Mouse (Mus musculus) 3T3-L1 (cell line): ENCODE results near the gene Dok5.

ENCODE experiments used
- DNase-seq: peaks from one replicate; pipeline ENCODE4 v3.0.0-alpha.2; 2015; ENCODE audit warnings: low read depth, low spot score

Gene Dok5

DNA sequence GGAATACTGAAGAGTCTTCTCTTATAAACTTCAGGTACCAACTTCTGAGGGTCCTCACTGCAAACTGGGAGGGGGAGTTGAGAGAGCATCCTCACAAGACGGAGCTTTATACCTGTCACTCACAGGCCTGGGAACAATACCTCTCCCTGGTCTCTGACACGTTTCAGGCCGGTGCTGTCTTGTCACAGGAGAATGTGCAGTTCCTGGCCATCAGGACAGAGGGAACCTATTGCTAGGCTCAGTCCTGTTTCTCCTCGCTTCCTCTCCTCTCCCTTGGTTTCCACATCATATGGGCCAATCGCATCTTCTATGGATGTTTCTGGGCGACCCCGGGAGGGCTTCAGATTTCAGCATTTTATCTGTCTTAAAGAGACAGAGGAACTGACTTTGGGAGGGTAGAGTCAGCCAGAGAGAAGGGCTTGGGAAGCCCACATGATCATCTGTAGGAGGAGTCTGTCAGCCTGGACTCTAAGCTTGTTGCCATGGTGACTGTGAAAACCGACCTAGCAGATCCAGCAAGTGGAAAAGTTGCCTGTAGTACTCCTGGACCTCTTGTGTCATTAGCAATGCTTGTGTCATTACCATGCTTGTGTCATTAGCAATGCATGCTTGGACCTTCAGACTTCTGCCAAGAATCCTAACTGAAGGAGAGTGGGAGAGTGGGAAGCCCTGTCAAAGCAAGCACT is 59.9 kb downstream of the Dok5 start:
- DNase-seq: no peak

DNA sequence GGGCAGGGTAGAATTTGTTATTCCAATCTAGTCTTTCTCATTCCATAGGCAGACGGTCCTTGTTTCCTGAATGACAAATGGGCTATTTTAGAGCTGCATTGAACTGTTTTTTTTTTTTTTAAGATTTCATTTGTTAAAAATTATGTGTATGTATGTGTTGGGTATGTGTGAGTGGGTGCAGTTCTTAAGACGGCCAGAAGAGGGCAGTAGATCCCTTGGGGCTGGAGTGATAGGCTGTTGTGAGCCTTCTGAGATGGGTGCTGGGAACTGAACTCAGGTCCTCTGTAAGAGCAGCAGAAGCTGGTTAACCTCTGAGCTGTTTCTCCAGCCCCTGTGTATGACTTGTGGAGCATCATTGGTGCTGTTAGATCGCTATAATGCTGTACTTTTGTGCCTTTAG is 63.6 kb downstream of the Dok5 start:
- DNase-seq: no peak

DNA sequence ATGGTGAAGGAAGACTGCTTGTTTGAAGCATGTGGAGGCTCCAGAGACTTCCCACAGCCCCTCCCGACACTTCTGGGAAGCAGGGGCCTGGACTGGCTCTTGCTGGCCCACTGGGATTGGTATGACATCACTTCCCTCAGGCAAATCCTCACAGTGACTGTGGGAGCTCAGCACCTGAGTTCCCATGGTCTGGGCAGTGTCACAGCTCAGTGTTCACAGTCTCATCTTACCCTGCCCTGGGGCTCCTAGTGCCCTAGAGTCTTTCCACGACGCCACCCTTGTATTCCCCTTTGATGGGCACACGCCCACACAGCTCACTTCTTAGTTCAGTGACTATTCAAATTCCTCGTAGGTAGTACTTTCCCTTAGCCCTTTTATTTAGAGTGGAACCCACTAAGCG is 71.4 kb downstream of the Dok5 start:
- no peak for DNase-seq

DNA sequence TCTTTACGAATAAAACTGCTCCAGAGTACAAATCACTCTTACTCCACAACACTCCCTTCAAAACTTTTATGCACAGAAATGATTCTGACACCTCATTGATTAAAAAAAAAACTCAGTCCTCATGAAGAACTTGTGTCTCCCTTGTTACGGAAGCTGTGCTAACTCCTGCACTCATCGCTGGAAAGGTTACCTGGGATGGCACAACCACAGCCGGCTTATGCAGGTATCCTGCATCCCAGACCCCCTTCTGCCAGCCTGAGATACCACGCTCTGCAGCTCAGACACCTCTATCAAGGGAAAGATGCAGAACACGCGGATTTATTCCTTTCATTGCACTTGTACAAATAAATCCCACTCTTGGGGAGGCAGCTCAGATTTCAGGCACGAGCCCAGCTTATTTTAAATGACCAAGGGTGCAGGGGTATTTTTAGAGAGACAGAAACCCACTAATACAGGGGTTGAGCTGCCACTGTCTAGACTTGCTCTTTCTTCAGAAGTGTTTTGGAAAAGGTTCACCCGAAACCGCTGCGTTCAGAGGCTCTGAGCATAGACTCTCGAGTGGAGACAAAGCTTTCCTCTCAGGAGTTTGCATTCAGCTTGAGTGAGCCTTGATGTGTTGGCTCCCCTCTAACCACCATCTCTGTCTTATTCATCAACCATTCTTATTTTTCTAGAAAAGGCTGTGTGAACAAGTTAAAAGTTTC is 76.1 kb downstream of the Dok5 start:
- DNase-seq: no peak

DNA sequence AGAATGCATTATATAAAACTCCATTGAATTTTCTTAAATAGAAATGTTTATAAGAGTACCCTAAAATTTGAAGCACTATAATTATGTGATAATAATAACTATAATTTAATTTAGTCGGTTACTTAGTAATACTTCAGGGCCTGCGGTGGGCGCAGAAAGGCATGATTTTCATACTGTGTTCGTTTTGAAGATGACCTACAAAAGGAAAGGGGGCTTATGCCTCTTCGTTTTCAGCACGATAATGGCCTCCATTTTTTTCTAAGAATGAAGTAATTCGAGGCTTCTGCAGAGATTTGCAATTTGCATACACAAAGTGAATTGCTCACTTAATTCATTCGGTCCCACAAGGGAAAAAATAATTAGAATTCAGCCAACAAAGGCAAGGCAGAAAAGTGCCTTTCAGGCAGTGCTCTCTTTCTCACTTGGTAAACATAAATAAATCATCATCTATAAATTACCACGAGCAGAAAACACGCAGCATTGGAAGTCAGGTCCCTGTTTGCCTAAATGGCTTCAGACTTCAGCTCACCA is 76.7 kb downstream of the Dok5 start:
- DNase-seq: no peak

DNA sequence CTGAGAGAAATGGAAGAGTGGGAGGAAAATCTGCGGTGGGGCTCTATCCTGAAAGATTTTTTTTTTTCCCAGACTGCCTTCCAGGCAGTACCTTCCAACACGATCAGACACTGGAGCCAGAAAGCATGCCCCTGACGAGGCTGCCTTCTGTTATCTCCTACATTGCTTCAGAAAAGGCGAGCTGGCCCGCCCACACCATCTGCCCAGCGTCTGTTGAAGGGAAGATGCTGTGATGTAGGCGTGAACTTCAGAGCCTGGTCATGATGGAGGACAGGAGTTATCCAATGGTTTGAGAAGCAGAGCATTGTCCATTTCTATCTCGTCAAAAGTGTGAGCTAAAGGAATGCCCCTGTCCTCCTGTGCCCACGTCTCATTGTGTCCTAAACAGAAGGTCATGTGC is 79.7 kb downstream of the Dok5 start:
- DNase-seq: no peak

DNA sequence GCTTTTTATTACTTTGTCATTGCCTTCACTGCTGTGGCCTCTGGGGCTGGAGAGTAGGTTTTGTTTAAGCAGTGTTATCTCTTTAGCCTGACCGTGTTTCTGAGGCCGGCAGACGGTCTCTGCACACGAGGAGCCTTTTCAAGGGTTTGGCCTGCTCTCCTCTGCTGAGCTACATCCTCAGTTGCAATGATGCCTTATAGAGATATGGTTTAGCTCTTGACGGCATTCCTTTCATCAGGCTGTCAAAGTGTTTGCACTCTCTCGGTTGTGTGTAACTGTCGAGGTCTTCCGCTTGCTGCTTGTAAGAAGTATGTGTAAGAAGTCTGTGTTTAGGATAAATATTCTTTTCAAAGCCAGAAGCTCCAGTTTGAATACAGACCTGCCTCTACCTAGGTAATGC is 84.7 kb downstream of the Dok5 start:
- DNase-seq: no peak

DNA sequence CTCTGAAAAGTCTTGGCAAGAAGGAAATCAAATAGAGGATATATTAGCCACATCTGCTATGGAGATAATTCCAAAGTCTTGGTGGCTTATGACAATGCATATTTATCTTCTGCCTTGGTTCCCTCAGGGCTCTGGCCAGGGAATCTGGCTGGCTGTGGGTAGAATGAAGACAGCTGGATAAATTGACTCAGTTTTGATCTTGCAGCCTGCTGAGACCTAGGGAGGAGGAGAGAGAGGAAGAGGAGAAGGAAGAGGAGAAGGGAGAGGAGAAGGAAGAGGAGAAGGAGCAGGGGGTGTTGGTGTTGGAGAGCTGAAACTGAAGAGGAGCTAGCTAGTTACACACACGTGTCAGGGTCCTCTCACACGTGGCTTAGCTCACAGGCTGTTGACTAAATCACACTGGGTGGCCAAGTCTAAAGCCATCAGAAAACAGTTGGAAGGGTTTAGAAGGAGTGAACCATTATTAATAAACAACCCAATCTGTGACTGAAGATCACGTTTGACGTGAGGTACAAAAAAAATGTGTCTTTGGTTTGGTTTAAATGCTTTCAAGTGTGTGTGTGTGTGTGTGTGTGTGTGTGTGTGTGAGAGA is 85.6 kb downstream of the Dok5 start:
- DNase-seq: no peak

DNA sequence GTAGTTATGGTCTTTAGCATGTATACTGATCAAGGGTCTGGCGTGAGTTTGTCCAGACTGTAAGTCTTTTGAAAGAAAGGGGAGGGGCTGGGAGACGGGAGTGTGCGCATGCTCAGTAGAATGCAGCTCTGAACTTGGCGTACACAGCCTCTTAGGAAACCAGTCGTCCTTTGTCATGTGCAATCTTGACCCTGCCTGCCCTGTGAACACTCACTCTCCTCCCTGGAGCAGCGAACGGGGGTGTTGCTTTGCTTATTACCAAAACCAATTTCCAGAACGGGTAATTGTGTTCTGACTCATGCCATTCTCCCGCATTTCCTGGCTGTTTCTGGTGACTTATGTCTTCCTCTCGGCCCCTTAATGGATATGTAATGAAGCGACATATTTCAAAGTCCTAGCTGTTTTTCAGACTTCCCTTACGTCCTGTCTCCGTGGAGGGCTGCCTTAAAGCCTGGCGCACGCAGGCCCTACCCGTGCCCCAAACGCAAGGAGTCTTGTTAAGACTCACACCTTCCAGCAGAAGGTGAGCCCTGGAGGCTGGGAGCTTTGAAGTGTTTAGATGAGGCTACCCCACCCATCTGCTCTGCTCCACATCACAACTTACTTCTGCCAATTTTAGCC is 95.3 kb downstream of the Dok5 start:
- no peak for DNase-seq

DNA sequence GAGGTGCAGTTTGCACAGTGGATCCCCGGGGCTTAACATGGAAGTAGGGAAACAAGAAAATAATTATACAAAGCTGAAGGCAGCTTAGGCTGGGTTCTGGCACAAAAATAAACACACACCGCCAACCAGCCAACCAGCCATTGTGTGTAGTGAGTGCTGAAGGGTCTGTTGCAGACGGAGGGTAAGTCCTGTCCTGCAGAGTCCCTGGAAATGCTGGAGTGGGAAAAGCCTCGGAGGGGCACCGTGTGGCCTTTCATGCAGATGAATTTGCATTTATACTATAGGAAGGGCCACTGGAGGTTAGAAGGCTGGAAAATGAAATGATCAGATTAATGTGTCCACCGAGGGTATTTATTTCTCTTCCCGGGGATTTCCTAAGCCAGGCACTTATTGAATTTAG is 97.2 kb downstream of the Dok5 start:
- no peak for DNase-seq

DNA sequence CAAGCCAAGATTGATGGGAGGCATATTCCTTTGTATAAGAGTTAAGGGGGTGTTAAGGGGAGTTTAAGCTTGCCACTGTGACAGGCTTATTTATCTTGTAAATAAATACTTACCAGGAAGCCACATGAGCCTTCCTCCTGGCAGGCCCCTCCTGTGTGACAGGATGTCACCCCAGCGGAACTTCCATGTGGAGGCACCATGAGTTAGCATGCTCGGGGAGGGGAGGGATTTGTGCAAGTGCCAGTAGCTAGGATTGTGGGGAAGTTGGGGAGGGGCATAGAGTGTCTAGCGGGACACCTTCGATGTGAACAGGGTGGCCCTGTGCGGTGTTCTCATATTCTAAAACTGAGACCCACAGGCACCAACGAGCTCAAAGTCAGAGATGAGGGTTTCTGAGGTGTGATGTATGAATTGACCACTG is 97.6 kb downstream of the Dok5 start:
- DNase-seq: no peak

DNA sequence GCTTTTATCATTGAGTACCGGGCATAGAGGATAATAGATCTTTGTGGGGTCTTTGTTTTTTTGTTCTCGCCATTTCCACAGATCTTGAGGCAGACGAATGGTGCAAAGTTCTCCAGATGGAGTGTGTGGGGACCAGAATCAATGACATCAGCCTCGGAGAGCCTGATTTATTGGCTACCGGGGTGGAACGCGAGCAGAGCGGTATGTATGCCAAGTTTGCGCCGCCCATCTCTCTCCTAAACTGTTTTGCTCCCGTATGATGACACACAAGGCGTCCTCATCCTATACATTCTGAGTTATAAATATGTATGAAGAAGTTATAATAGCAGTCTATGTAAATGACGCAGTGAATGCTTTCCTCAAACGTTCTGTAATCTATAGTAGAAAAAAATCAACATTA is 98.4 kb downstream of the Dok5 start:
- DNase-seq: no peak

DNA sequence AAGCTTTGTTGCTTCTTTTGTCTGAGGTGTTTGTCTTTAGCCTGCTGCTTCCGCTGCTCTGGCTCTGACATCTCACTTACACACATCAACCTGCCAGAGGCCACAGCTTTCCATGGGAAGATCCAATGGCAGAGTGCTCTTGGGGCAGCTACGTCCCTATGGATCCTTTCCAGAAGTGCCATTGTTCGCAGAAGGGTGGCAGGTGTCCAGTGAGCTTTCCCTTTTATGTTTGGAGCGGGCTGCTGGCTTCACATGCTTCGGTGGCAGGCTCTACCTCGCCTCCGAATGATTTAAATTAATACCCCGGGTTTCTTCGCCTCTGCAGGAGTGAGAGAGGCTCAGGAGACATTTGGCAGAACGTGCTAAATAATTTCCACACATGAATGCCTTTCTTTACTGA is 105.3 kb downstream of the Dok5 start:
- DNase-seq: no peak

DNA sequence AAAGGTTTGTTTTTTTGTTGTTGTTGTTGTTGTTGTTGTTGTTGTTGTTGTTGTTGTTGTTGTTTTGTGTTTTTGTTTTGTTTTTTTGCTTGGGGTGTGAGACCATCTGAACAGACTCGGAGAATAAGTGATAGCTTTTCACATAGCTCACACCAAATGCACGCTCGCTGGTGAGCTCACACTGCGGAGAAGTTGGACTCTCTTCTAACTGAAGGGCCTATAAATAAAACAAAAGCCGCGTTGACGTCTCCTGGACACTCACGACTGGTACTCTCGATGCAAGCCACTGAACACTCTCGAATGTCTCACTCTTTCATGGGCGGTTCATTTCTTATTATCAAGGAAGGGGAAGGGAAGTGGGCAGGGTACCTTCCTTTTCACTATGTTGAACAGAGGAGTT is 105.8 kb downstream of the Dok5 start:
- no peak for DNase-seq

DNA sequence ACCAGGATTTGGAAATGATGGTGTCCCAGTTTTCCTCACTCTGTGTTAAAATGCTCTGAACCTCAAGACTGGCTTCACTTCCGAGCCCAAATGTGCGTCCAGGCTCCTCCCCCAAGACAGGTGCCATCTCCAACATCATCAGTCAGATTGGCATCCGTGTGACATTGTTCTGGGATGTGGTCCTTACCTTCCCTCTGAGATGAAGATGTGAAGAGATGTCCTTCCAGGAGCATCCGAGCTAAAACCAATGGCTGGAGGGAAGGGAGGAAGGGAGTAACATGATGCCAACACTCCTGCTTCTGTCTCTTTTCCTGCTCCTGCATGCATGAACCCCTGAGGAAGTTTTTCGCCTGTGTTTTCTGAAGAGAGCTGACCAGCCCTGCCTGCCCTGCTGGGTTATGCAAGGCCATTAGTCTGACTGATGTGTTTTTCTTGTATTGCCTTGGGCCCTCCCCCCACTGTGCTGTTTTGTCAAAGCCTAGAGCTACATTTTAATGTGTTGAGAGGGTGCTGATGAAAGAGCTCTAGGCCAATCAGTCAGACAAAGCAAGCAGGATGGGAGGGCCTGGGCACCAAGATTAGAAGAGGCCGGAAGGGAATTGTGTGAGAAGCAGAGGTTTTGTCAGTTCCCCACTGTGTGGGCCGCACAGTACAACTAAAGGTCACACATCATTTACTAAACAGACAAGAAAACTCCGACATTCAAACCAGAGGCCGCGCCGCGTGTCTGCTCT is 106.4 kb downstream of the Dok5 start:
- no peak for DNase-seq

DNA sequence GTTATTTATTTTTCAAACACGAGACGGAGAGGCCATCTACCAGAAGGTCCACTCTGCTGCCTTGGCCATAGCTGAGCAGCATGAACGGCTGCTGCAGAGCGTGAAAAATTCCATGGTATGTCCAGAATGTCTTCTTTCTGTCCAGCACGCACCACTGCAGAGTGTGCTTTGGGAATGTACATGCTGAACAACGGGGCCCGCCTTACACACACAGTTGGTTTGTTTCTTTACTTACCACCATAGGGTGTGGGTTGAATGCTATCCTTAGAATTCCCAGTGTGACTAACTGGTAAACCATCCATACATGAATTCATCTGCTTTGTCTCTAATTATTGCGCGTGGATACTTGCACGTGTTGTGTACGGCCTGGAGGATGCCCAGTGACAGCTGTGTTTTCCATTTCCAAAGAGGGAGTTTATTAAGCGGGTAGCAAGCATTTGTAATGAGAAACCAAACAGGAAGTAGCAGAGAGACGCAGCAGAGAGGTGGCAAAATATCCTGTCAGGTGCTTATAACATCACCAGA is 109.9 kb downstream of the Dok5 start:
- no peak for DNase-seq

DNA sequence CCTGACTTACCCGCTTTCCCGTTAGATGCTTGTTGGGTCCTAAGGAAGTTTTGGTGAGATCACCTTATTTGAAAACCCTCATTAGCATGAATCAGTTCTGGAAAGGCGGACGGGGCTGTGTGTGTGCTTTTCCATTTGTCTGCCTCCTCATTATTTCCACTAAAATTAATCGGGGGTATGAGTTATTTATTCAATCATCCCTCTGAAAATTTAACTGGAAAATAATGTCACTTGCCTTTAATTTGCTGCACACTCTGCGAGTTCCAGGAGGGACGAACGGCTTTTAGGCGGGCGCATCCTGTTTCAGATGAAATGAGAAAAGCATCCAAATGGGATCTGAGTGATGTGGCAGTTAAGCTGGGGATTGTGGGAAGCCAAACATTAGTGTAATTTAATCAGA is 113.9 kb downstream of the Dok5 start:
- no peak for DNase-seq

DNA sequence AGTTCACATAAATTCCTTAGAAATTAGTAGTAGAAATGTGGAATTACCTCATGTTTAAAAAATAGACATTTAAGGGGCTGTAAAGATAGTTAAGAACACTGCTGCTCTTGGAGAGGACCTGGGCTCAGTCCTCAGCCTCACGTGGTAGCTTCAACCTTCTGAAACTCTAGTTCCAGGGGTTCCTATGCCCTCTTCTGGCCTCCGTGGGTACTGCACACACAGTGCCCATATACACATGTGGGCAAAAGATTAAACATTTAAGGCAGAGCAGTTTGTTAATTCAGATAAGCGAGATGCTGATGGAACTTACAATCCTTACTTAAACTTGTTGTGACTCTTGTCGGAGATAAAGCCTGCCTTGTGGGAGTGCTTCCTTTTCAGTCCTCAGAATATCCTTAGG is 118.5 kb downstream of the Dok5 start:
- no peak for DNase-seq

DNA sequence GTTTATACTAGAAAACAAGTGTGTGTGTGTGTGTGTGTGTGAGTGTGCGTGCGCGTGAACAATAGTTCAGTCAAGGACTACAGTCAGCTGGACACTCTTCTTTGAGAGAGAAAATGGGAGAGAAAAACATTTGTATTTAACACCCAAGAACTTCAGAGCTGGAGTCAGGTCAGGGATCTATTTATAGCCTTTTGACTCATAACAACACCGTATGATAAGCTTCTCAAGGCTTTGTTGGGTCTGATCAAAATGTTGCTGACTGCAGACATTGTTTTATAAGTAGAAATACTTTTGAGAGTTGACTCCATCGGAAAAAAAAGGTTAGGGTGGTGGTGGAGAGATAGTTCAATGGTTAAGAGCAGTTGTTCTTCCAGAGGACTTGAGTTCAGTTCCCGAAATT is 120.7 kb downstream of the Dok5 start:
- no peak for DNase-seq

DNA sequence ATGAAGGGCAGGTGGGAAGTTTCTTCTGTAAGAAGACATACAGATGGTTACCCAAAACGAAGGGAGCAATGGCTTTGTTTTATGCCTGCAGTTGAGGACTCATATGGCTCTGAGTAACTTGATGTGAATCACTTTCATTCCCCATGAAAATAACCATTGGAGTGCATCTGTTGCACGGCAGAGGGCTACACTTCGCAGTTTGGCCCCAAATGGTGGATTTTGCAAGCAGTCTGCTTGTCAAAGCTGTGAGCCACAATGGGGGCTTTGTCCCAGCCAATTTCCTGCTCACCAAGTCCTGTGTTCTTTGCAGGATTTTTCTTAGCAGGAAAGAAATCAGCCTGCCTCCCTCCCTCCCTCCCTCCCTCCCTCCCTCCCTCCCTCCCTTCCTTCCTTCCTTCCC is 123.6 kb downstream of the Dok5 start:
- no peak for DNase-seq

DNA sequence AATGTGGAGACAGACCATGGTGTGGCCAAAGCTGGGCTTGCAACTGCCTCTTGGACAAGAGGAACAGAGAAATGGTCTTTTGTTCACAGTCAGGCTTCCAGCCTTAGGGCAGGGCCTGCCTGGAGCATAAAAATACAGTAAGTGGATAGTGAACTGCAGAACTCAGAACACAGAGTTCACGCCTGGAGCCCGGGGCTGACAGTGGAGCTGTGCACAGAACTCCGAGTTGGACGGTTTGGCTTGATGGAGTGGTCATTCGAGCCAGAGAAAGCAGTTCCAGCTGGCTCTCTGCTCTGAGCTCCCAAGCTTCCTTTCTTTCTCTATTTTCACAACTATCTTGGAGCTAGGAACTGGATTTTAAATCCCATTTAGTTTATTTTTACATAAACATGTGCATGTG is 124.5 kb downstream of the Dok5 start:
- DNase-seq: no peak

DNA sequence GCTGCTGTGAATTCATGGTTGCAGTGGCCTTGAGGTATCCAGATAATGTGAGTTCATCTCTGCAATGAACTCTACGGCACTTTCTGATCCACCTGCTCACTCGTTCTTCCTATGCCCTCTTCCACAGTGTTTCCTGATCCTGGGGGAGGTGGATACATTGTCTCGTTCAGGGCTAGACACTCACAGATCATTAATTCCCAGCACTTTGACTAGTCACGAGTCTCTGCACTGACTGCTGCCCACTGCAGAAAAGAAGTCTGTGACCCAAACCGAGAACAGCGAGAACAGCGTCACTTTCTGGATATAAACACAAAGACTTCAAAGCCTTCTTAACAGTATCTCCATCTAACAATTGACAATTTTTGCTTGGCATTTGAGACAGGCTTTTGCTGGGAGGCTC is 125.9 kb downstream of the Dok5 start:
- DNase-seq: no peak
